Mouse (Mus musculus) heart, embryonic 15.5 days (tissue): Measurements from ENCODE around the gene Apopt1. TPM values are rescaled to one million over a fixed set of nuclear protein-coding genes. Genes with fewer than 3 reads are reported as not detected.
A peak's percentile ranks its signal among the peaks of the same experiment; 100 is the strongest.
"Not testable (repeated sequence)": the region's sequence is repeated elsewhere in the genome, so short reads cannot be mapped to it uniquely, and the experiment has no call there.

Experiments
- ATAC-seq: fragments of 200-750 bp; cut with Nextera tagmentation; replicated peaks from 2 replicates; pipeline ENCODE4 v1.8.0; 2017; ENCODE audit warnings: low read depth, moderate TSS enrichment; ENCODE audit not compliant: insufficient number of reproducible peaks, insufficient read depth, low FRiP score
- H3K27ac ChIP-seq: fragments of 300-500 bp; sonication (generic); 2 replicates; pipeline ENCODE4 v1.5.1; 2015; ENCODE audit warnings: mild to moderate bottlenecking, inconsistent platforms
- H3K27me3 ChIP-seq: fragments of 300-500 bp; sonication (generic); 2 replicates; pipeline ENCODE4 v1.6.1; 2015; ENCODE audit warnings: inconsistent platforms
- H3K36me3 ChIP-seq: fragments of 300-500 bp; sonication (generic); 2 replicates; pipeline ENCODE4 v1.6.1; 2015; ENCODE audit warnings: mild to moderate bottlenecking, inconsistent platforms
- H3K4me1 ChIP-seq: fragments of 300-500 bp; sonication (generic); replicated peaks from 2 replicates; pipeline ENCODE4 v1.6.1; 2015; ENCODE audit warnings: inconsistent platforms
- H3K4me2 ChIP-seq: fragments of 300-500 bp; sonication (generic); 2 replicates; pipeline ENCODE4 v1.6.1; 2015; ENCODE audit warnings: inconsistent platforms, mild to moderate bottlenecking, moderate library complexity
- H3K4me3 ChIP-seq: fragments of 300-500 bp; sonication (generic); 2 replicates; pipeline ENCODE4 v1.5.1; 2015; ENCODE audit warnings: mild to moderate bottlenecking, inconsistent platforms
- H3K9ac ChIP-seq: fragments of 300-500 bp; sonication (generic); 2 replicates; pipeline ENCODE4 v1.6.1; 2015; ENCODE audit warnings: mild to moderate bottlenecking, inconsistent platforms
- H3K9me3 ChIP-seq: fragments of 300-500 bp; sonication (generic); replicated peaks from 2 replicates; pipeline ENCODE4 v1.6.1; 2016; ENCODE audit warnings: inconsistent platforms
- WGBS: fragments of 180-500 bp; shearing (Covaris S2); methylation state at CpG from one replicate; pipeline ENCODE4 v1.1.7; 2015; ENCODE audit warnings: mixed read lengths; 5-methylcytosine and 5-hydroxymethylcytosine counted together
- polyA plus RNA-seq: library from polyadenylated mRNA; unstranded; fragments of >200 nt; fragmentation: Nextera tagmentation; extraction: Ambion mirVana; gene quantifications from 2 replicates; pipeline ENCODE4 v1.2.1, GENCODE M21; 2015

Apopt1 gene
- polyA plus RNA-seq, 1 experiment from 2014 or later = 41.5 TPM

- H3K27me3 ChIP-seq = no peaks in the 10 kb centered on the region
- peak overlapping the region; percentile 50 for H3K4me2 ChIP-seq
- peaks cover 7% of the 10 kb centered on the region; the same call in 1 of the 2 replicates for H3K36me3 ChIP-seq
- WGBS = 31% methylated on average over 30 of the region's 30 CpGs
- H3K27ac ChIP-seq = no peak overlapping the region
- peak; percentile 85 for ATAC-seq
- H3K9me3 ChIP-seq = no peaks in the 10 kb centered on the region
- H3K4me3 ChIP-seq = 0 out of 2 replicates have a peak overlapping the region, but pooled peaks have one; percentile 14
- no peak overlapping the region for H3K9ac ChIP-seq
- H3K4me1 ChIP-seq = peaks cover 9% of the 10 kb centered on the region
Measured at GRCm38 (mm10) chr12:111731822-111732807, 19.1 kb downstream of the Apopt1 start.

GRCm38 (mm10) chr12:111732921-111733320, 19.9 kb downstream of the Apopt1 start:
- H3K4me3 ChIP-seq = no peak overlapping the region
- 59% methylated on average over 5 of the region's 5 CpGs for WGBS
- no peak overlapping the region for H3K9ac ChIP-seq
- H3K4me2 ChIP-seq = 0 out of 2 replicates have a peak overlapping the region, but pooled peaks have one; percentile 50
- H3K4me1 ChIP-seq = peaks cover 11% of the 10 kb centered on the region
- H3K27ac ChIP-seq = no peak overlapping the region
- H3K36me3 ChIP-seq = peaks cover 7% of the 10 kb centered on the region; the same call in 1 of the 2 replicates
- H3K9me3 ChIP-seq = no peaks in the 10 kb centered on the region
- ATAC-seq = 0 out of 2 replicates have a peak, but pooled peaks have one; percentile 21
- no peaks in the 10 kb centered on the region for H3K27me3 ChIP-seq

- ATAC-seq = no peak
- Histone ChIP-seq H3K9me3 (no peaks in the 10 kb centered on the region), H3K9ac (no peak overlapping the region), H3K4me1 (peaks cover 11% of the 10 kb centered on the region), H3K36me3 (peaks cover 5% of the 10 kb centered on the region; the same call in 1 of the 2 replicates), H3K4me3 (no peak overlapping the region), H3K27me3 (no peaks in the 10 kb centered on the region), H3K4me2 (no peak overlapping the region), H3K27ac (no peak overlapping the region)
- WGBS = 72% methylated on average over 3 of the region's 3 CpGs
Measured at GRCm38 (mm10) chr12:111734912-111735311, 21.9 kb downstream of the Apopt1 start.

DNA sequence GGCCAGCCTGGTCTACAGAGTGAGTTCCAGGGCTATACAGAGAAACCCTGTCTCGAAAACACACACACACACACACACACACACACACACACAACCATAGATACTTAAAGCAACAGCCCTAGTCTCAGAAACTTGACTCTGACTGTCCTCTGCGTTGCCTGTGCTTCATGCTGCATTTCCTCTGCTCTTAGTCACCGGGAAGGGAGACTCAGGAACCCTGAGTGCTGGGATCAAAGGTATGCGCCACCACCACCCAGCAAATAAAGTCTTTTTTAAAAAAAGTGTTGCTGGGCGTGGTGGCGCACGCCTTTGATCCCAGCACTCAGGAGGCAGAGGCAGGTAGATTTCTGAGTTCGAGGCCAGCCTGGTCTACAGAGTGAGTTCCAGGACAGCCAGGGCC, 23.6 kb downstream of the Apopt1 start:
- not testable (repeated sequence) for H3K27me3 ChIP-seq, H3K36me3 ChIP-seq, H3K27ac ChIP-seq, H3K4me2 ChIP-seq, H3K4me3 ChIP-seq, ATAC-seq, H3K9me3 ChIP-seq, H3K9ac ChIP-seq
- 84% methylated on average over 8 of the region's 8 CpGs for WGBS
- H3K4me1 ChIP-seq = peaks cover 18% of the 10 kb centered on the region

- no peak overlapping the region for H3K4me2 ChIP-seq
- ATAC-seq = no peak
- H3K36me3 ChIP-seq = no peaks in the 10 kb centered on the region
- H3K9ac ChIP-seq = no peak overlapping the region
- no peak overlapping the region for H3K27ac ChIP-seq
- H3K27me3 ChIP-seq = no peaks in the 10 kb centered on the region
- no peaks in the 10 kb centered on the region for H3K9me3 ChIP-seq
- peaks cover 13% of the 10 kb centered on the region for H3K4me1 ChIP-seq
- WGBS = 46% methylated on average over 9 of the region's 9 CpGs
- no peak overlapping the region for H3K4me3 ChIP-seq
Measured at GRCm38 (mm10) chr12:111737370-111737769, 24.3 kb downstream of the Apopt1 start.

DNA sequence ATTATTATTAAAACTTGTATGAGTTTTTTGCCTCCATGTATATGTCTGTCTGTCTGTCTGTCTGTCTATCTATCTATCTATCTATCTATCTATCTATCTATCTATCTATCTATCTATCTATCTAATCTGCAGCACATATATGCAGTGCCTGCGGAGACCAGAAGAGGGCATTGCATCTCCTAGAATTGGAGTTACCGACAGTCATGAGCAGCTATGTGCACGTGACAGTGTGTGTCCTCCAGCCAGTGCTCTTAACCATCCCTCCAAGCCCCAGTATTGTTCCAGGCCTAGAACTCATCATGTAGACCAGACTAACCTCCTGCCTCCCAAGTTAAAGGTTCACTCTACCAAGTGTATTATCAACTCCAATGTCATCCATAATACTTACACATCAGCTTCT, 25.7 kb downstream of the Apopt1 start:
- Histone ChIP-seq H3K4me3 (no peak overlapping the region), H3K27me3 (no peaks in the 10 kb centered on the region), H3K4me2 (no peak overlapping the region), H3K4me1 (peaks cover 15% of the 10 kb centered on the region), H3K36me3 (no peaks in the 10 kb centered on the region), H3K9ac (no peak overlapping the region), H3K27ac (no peak overlapping the region), H3K9me3 (no peaks in the 10 kb centered on the region)
- ATAC-seq = no peak
- 31% methylated on average over 3 of the region's 3 CpGs for WGBS

GRCm38 (mm10) chr12:111741338-111741737, 28.3 kb downstream of the Apopt1 start:
- no peak for ATAC-seq
- no peak overlapping the region for H3K4me3 ChIP-seq
- WGBS = 61% methylated on average over 8 of the region's 8 CpGs

GRCm38 (mm10) chr12:111743419-111743818, 30.4 kb downstream of the Apopt1 start:
- H3K27ac ChIP-seq = peak overlapping the region; percentile 43
- H3K9me3 ChIP-seq = no peaks in the 10 kb centered on the region
- 49% methylated on average over 2 of the region's 2 CpGs for WGBS
- no peak for ATAC-seq
- no peak overlapping the region for H3K4me3 ChIP-seq
- H3K4me1 ChIP-seq = peaks cover 37% of the 10 kb centered on the region
- H3K4me2 ChIP-seq = no peak overlapping the region
- H3K9ac ChIP-seq = no peak overlapping the region
- H3K27me3 ChIP-seq = no peaks in the 10 kb centered on the region
- H3K36me3 ChIP-seq = no peaks in the 10 kb centered on the region

More at GRCm38 (mm10) chr12:111741338-111741737, 28.3 kb downstream of the Apopt1 start:
- no peaks in the 10 kb centered on the region for H3K36me3 ChIP-seq
- no peak overlapping the region for H3K4me2 ChIP-seq
- no peak overlapping the region for H3K9ac ChIP-seq
- no peaks in the 10 kb centered on the region for H3K27me3 ChIP-seq
- no peak overlapping the region for H3K27ac ChIP-seq
- no peaks in the 10 kb centered on the region for H3K9me3 ChIP-seq
- H3K4me1 ChIP-seq = peaks cover 31% of the 10 kb centered on the region

GRCm38 (mm10) chr12:111743981-111744423, 30.9 kb downstream of the Apopt1 start:
- Histone ChIP-seq H3K9me3 (no peaks in the 10 kb centered on the region), H3K9ac (no peak overlapping the region), H3K27me3 (no peaks in the 10 kb centered on the region), H3K27ac (peak overlapping the region; percentile 43), H3K4me1 (peaks cover 37% of the 10 kb centered on the region), H3K4me3 (no peak overlapping the region), H3K36me3 (no peaks in the 10 kb centered on the region), H3K4me2 (no peak overlapping the region)
- WGBS = 70% methylated on average over 11 of the region's 11 CpGs
- ATAC-seq = no peak

GRCm38 (mm10) chr12:111745274-111745673, 32.2 kb downstream of the Apopt1 start:
- H3K27ac ChIP-seq = peak overlapping the region; percentile 87
- H3K9me3 ChIP-seq = no peaks in the 10 kb centered on the region
- H3K4me3 ChIP-seq = no peak overlapping the region
- peaks cover 40% of the 10 kb centered on the region for H3K4me1 ChIP-seq
- no peaks in the 10 kb centered on the region for H3K27me3 ChIP-seq
- H3K36me3 ChIP-seq = no peaks in the 10 kb centered on the region
- no peak overlapping the region for H3K9ac ChIP-seq
- no peak for ATAC-seq
- WGBS = 74% methylated on average over 6 of the region's 6 CpGs
- no peak overlapping the region for H3K4me2 ChIP-seq

DNA sequence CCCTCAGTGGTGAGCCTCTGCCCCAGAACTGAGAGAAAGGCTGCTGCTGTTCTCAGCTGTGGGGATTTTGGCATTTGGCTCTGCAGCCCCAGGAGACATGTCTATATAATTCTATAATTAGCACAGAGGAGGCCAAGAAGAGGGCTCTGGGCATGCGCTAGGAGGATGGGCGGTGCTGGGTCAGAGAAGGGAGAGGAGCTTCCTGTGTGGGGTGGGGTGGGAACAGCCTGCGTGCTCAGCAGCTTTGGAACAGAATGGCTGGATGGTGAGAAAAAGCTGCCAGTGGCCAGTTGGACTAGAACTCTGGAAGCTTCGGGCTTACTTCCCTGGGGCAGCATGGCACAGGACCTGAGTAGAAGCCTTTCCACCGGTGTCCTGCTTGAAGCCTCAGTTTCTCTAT, 33.0 kb downstream of the Apopt1 start:
- Histone ChIP-seq H3K4me3 (no peak overlapping the region; the same call in 1 of the 2 replicates), H3K4me1 (peaks cover 42% of the 10 kb centered on the region), H3K27me3 (no peaks in the 10 kb centered on the region), H3K36me3 (no peaks in the 10 kb centered on the region), H3K4me2 (peak overlapping the region; percentile 42), H3K9me3 (no peaks in the 10 kb centered on the region), H3K9ac (no peak overlapping the region), H3K27ac (peak overlapping the region; percentile 87)
- peak; percentile 85 for ATAC-seq
- 35% methylated on average over 5 of the region's 5 CpGs for WGBS
